Mouse (Mus musculus) c-Kit-positive CD71-negative TER-119-negative erythroid progenitor cells, embryonic 14.5 days (primary cell): Measurements from ENCODE around the gene Zfp429.
"Not testable (repeated sequence)": the region's sequence is repeated elsewhere in the genome, so short reads cannot be mapped to it uniquely, and the experiment has no call there.

Experiments used
- DNase-seq: peaks from one replicate; pipeline ENCODE4 v3.0.0-alpha.2; 2013; ENCODE audit warnings: low read depth

Zfp429 gene

GRCm38 (mm10) chr13:67399183-67399903, at the start of gene Zfp429:
TSS of gene Zfp429 (minus strand) at chr13:67399819.
- DNase-seq, result peak; percentile 59

- DNase-seq, result not testable (repeated sequence)
Measured at GRCm38 (mm10) chr13:67437095-67437494, 37.5 kb upstream of the Zfp429 start.

DNA sequence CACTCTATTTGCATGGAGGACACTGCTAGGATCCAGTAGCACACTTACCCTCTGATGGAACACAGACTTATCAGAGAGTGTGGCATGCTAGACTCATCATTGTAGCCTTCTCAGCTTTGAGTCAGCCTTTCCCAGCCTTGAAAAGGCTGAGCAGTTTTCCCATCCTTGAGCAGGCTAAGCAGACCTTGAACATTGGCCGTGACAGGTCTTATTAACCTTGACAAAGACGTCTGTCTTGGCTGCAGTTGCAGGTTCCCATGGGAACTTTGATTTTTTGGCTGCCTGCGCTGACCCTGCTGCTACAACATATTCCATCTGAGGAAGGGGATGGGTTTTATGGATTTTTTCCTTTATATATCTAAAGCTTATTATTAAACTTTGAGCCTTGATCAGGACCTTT, 28.5 kb upstream of the Zfp429 start:
- no peak for DNase-seq

GRCm38 (mm10) chr13:67425699-67426098, 26.1 kb upstream of the Zfp429 start:
- DNase-seq, result not testable (repeated sequence)

GRCm38 (mm10) chr13:67422532-67422931, 22.9 kb upstream of the Zfp429 start:
- not testable (repeated sequence) for DNase-seq

DNA sequence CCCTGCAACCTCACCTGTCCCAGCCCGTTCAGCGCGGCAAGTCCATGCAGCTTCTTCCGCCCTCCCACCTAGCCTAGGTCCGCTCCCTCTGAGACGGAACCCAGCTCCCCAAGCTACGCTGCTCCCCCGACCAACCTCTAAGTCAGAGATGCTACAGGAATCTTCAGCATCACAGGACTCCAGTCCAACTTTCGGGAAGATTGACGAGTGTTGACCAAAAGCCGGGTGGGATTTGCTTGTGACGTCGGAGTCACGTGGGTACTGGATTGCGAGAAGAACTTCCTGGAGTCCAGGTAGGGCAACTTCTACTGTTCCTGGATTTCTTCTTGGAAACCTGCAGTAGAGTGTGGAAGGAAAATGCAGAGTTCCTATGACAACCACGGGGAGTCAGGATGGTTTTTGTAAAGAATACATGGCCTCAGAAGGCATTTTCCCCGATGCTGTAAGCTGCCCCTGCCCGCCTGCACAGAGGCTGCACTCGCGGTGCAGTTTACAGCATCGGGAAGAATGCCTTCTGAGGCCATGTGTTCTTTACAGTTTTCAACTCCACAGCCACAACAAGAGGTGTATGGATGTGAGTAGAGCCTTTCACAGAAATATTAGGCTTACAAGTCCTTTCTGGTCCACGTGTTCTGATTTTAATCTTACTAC, 21.7 kb upstream of the Zfp429 start, which contains the start of gene Zfp459:
Zfp459 (minus strand) TSS at position 212 of the 651 bp plus-strand sequence.
- DNase-seq, result peak; percentile 40

DNA sequence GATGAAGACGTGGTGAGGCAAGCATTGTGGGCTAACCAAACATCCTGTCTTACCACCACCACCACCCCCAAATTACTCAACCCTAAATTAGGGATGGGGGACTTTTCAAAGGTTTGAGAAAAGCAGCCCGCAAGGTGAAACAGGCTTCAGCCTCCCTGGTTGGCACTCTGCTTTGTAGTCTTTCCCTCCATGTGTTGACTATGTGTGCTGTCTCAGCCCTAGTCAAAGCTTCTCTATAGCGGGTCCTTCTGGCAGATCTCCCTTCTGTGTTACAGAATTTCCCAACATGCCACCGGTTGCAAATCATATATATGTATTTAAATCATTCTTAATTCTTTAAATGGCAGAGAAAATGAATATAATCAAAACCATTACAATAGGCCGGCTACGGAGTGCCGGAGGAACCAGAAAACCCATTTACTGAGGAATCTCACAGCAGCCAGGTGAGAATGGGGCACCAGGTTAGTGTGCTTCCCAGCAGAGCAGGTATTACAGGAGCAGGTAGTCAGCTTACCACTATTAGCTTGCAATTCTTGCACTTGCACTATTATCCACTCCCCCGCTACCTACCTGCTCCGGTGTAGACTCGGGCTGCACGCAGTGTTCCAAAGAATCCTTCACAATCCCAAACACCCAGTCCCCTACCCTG, 21.1 kb upstream of the Zfp429 start:
- no peak for DNase-seq

DNA sequence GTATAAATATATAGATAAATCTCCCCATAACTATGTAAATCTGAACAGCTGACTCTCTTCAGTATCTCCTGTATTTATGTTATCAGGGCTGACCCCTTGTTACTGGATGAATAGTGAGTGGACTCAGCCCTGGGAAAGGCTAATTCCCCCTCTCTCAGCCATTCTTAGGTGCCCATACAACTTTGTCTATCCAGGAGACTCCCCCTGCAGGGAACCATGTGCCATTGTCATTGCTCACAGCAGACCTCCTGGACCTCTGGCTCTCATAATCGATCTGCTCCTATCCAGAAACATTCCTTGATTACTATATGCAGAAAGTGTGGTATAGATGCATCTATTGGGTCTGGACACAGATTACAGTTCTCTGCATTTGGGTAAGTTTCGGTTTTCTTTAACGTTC, 17.2 kb upstream of the Zfp429 start:
- no peak for DNase-seq

DNA sequence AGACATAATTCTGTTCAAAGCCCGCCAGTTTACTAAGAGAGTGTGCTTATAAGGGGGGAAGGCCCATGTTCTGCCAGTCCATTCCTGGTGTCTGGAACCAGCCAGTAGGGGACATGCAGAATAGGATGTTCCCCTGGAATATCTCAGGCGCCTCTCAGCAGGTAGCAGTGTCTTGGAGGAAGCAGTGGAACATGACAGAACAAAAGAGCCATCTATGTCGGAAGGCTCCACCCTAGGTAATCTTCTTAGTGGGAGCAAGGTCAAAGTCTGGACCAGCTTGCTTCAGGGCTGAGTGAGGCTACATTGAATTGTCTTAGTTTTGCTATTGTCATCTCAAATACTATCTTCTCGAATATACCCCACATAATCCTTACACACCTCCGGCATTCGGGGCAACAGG, 16.1 kb upstream of the Zfp429 start:
- DNase-seq, result no peak

DNA sequence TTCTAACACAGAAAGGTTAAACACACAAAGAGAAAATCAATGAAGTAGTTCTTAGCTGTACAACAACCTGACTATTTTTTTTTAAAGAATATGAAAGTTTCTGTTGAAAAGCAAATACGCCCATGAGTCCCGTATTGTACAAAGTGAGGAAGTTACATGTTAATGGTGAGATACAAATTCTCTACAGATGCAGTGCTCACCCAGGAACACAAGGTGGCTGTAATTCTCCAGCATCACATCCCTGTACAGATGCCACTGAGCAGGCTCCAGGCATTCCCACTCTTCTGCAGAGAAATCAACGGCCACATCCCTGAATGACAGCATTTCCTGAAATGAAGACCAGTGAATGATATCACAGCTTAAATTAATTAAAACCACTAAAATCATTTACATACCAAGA, 14.0 kb upstream of the Zfp429 start:
- not testable (repeated sequence) for DNase-seq

DNA sequence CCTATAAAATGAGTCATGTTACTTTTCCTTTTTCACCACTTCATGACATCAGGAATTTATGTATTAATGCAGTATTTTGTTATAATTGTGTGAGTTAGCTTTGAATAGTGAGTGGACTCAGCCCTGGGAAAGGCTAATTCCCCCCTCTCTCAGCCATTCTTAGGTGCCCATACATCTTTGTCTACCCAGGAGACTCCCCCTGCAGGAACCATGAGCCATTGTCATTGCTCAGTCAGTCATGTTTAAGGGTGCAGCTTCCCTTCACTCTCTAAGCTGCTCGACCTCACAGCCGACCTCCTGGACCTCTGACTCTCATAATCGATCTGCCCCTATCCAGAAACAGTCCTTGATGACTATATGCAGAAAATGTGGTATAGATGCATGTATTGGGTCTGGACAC, 23.4 kb downstream of the Zfp429 start:
- DNase-seq, result not testable (repeated sequence)

GRCm38 (mm10) chr13:67375050-67375911, 24.3 kb downstream of the Zfp429 start, which contains the start of the genes Gm28041 and Zfp456:
TSS of gene Gm28041 (minus strand) at chr13:67375733.
TSS of gene Zfp456 (minus strand) at chr13:67375810.
- DNase-seq, result peak; percentile 74

- DNase-seq, result peak; percentile 83
Measured at GRCm38 (mm10) chr13:67360131-67360744, 39.4 kb downstream of the Zfp429 start, which contains the start of the genes Gm28044 and Zfp953. TSS of gene Gm28044 (minus strand) at chr13:67360536. TSS of gene Zfp953 (minus strand) at chr13:67360605.

- no peak for DNase-seq
Measured at GRCm38 (mm10) chr13:67351854-67352253, 47.8 kb downstream of the Zfp429 start.

DNA sequence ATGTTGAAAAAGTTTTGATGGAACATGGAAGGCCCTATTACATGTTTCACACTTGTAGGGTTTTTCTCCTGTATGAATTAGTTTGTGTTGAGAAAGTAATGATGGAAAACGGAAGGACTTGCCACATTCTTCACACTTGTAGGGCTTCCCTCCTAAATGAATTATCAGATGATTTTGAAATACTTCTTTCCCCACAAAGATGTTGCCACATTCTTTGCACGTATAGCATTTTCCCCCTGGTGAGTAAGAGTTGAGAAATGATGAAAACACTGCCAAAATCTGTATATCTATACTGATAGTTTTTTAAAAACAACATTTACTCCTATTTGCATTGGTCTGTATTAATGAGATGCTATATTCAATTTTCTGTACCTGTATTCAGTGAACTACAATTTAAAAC, 56.2 kb downstream of the Zfp429 start:
- no peak for DNase-seq
